Mouse (Mus musculus): ENCODE results near the gene Fzd1. TPM values are rescaled to one million over a fixed set of nuclear protein-coding genes. Genes with fewer than 3 reads are reported as not detected.

Fzd1 gene
- 27.1 and 27.5 TPM in 2 replicates for polyA plus RNA-seq (2015; fragmentation: Nextera tagmentation; extraction: Ambion mirVana)

DNA sequence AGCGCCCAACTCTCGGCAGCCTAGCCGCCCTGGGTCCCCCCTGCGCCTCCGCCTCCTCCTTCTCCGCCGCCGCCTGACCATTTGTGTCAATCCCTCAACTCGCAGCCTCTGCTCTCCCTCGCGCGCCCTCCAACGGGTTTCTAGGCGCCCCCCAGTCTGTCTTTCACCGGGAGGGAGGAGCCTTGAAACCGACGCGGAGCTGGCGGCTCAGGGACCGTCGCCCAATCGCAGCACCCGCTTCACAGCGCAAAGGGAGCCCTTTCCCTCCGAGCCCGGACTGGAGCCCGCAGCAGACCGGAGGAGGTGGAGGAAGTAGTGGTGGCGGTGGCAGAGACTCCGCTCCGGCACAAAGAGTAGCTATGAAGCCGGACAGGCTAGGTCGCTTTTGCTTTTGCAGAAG, at the start of gene Fzd1:
Gene Fzd1 (minus strand): TSS at position 134 of the 400 bp plus-strand sequence.
- ATAC-seq (ENCODE audit: low read depth): peak; percentile 95
- WGBS: 0% methylated on average over 27 of the region's 33 CpGs

GRCm38 (mm10) chr5:4805228-4805627, 47.4 kb upstream of the Fzd1 start:
- H3K9me3 ChIP-seq (ENCODE audit: control insufficient read depth, low read length): no peaks in the 10 kb centered on the region
- H3K4me1 ChIP-seq (replicated peaks; ENCODE audit: control insufficient read depth, insufficient read depth, low read length): peaks cover 3% of the 10 kb centered on the region; the same call in 1 of the 2 replicates
- H3K4me3 ChIP-seq (ENCODE audit: low read length): no peak overlapping the region
- no peak overlapping the region for H3K27ac ChIP-seq (ENCODE audit: low read length)
- H3K36me3 ChIP-seq (ENCODE audit: control insufficient read depth, insufficient read depth, low read length): no peaks in the 10 kb centered on the region
- ATAC-seq (ENCODE audit: low read depth): no peak
- H3K9ac ChIP-seq (ENCODE audit: low read length): no peak overlapping the region
- H3K4me2 ChIP-seq (ENCODE audit: low read depth, low read length): no peak overlapping the region
- no peaks in the 10 kb centered on the region for H3K27me3 ChIP-seq (ENCODE audit: control insufficient read depth, insufficient read depth, low read depth, low read length)
- WGBS: 72% methylated on average over 4 of the region's 4 CpGs

More for the DNA sequence above, at the start of gene Fzd1:
- Histone ChIP-seq H3K4me2 (ENCODE audit: low read depth, low read length) (peak within 1 kb of the TSS; percentile 71), H3K27me3 (ENCODE audit: control insufficient read depth, insufficient read depth, low read depth, low read length) (no peaks in the 10 kb centered on the region), H3K36me3 (ENCODE audit: control insufficient read depth, insufficient read depth, low read length) (no peaks in the 10 kb centered on the region), H3K27ac (ENCODE audit: low read length) (peak within 1 kb of the TSS; percentile 99), H3K9me3 (ENCODE audit: control insufficient read depth, low read length) (no peaks in the 10 kb centered on the region), H3K4me3 (ENCODE audit: low read length) (peak within 1 kb of the TSS; percentile 86), H3K9ac (ENCODE audit: low read length) (peak within 1 kb of the TSS; percentile 93), H3K4me1 (replicated peaks; ENCODE audit: control insufficient read depth, insufficient read depth, low read length) (peaks cover 9% of the 10 kb centered on the region; the same call in 1 of the 2 replicates)

- Histone ChIP-seq H3K4me3 (ENCODE audit: low read length) (no peak overlapping the region), H3K4me2 (ENCODE audit: low read depth, low read length) (no peak overlapping the region), H3K36me3 (ENCODE audit: control insufficient read depth, insufficient read depth, low read length) (no peaks in the 10 kb centered on the region), H3K27me3 (ENCODE audit: control insufficient read depth, insufficient read depth, low read depth, low read length) (no peaks in the 10 kb centered on the region), H3K9ac (ENCODE audit: low read length) (no peak overlapping the region), H3K27ac (ENCODE audit: low read length) (no peak overlapping the region), H3K4me1 (replicated peaks; ENCODE audit: control insufficient read depth, insufficient read depth, low read length) (peaks cover 3% of the 10 kb centered on the region; the same call in 1 of the 2 replicates), H3K9me3 (ENCODE audit: control insufficient read depth, low read length) (no peaks in the 10 kb centered on the region)
- 45% methylated on average over 5 of the region's 5 CpGs for WGBS
- no peak for ATAC-seq (ENCODE audit: low read depth)
Observed at GRCm38 (mm10) chr5:4803708-4804107, 45.9 kb upstream of the Fzd1 start.

DNA sequence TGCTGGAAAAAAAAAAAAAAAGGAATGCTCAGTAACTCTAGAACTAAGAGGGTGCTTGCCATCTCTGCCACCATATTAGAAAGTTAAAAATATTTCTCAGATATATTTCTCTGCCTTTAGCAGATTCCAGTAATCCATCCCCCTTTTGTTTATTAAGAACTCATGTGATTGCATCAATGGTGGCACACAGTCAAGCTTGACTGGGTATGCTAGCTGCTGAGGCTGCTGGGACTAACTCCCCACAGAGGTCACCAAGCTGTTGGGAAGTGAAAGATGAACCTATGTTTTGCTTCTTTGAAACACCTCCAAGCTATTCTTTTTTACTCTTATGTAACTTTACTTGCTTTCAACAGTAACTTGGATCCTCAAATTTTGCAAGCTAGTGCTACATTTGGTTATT, 44.1 kb upstream of the Fzd1 start:
- no peak overlapping the region for H3K9ac ChIP-seq (ENCODE audit: low read length)
- ATAC-seq (ENCODE audit: low read depth): no peak
- H3K4me3 ChIP-seq (ENCODE audit: low read length): no peak overlapping the region
- H3K27me3 ChIP-seq (ENCODE audit: control insufficient read depth, insufficient read depth, low read depth, low read length): no peaks in the 10 kb centered on the region
- H3K4me2 ChIP-seq (ENCODE audit: low read depth, low read length): no peak overlapping the region
- H3K4me1 ChIP-seq (replicated peaks; ENCODE audit: control insufficient read depth, insufficient read depth, low read length): peaks cover 3% of the 10 kb centered on the region; the same call in 1 of the 2 replicates
- no peaks in the 10 kb centered on the region for H3K9me3 ChIP-seq (ENCODE audit: control insufficient read depth, low read length)
- no peaks in the 10 kb centered on the region for H3K36me3 ChIP-seq (ENCODE audit: control insufficient read depth, insufficient read depth, low read length)
- H3K27ac ChIP-seq (ENCODE audit: low read length): no peak overlapping the region

GRCm38 (mm10) chr5:4801096-4801850, 43.4 kb upstream of the Fzd1 start:
- H3K9me3 ChIP-seq (ENCODE audit: control insufficient read depth, low read length): no peaks in the 10 kb centered on the region
- ATAC-seq (ENCODE audit: low read depth): no peak
- WGBS: 81% methylated on average over 8 of the region's 8 CpGs

DNA sequence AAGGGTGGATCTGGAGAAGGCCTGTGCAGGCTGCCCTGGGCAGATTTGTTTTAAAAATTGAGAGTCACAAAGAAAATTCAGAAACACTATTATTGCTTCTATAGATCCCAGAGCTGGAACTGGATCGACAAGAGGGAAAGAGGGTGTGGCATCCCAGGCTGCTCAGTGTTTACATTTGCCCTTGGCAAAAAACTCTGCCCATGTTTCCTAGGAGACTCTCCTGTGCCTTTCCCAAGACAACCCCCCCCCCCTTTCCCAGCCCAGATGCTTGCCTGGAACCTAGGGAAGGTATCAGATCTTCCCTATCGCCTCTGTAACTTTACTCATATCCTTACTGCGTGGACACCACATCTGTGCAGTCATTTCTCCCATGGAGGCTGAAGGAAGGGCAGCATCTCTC, 33.4 kb upstream of the Fzd1 start:
- no peaks in the 10 kb centered on the region for H3K27me3 ChIP-seq (ENCODE audit: control insufficient read depth, insufficient read depth, low read depth, low read length)
- H3K4me1 ChIP-seq (replicated peaks; ENCODE audit: control insufficient read depth, insufficient read depth, low read length): no peaks in the 10 kb centered on the region
- 57% methylated on average over 3 of the region's 3 CpGs for WGBS
- peak; percentile 34; the same call in 1 of the 2 replicates for ATAC-seq (ENCODE audit: low read depth)
- no peak overlapping the region for H3K27ac ChIP-seq (ENCODE audit: low read length)
- no peak overlapping the region for H3K9ac ChIP-seq (ENCODE audit: low read length)
- H3K4me2 ChIP-seq (ENCODE audit: low read depth, low read length): no peak overlapping the region
- H3K9me3 ChIP-seq (ENCODE audit: control insufficient read depth, low read length): no peaks in the 10 kb centered on the region
- no peaks in the 10 kb centered on the region for H3K36me3 ChIP-seq (ENCODE audit: control insufficient read depth, insufficient read depth, low read length)
- no peak overlapping the region for H3K4me3 ChIP-seq (ENCODE audit: low read length)

More at GRCm38 (mm10) chr5:4801096-4801850, 43.4 kb upstream of the Fzd1 start:
- no peak overlapping the region for H3K4me2 ChIP-seq (ENCODE audit: low read depth, low read length)
- peaks cover 3% of the 10 kb centered on the region; the same call in 1 of the 2 replicates for H3K4me1 ChIP-seq (replicated peaks; ENCODE audit: control insufficient read depth, insufficient read depth, low read length)
- H3K36me3 ChIP-seq (ENCODE audit: control insufficient read depth, insufficient read depth, low read length): no peaks in the 10 kb centered on the region
- H3K27me3 ChIP-seq (ENCODE audit: control insufficient read depth, insufficient read depth, low read depth, low read length): no peaks in the 10 kb centered on the region
- no peak overlapping the region for H3K4me3 ChIP-seq (ENCODE audit: low read length)
- no peak overlapping the region for H3K27ac ChIP-seq (ENCODE audit: low read length)
- H3K9ac ChIP-seq (ENCODE audit: low read length): no peak overlapping the region

DNA sequence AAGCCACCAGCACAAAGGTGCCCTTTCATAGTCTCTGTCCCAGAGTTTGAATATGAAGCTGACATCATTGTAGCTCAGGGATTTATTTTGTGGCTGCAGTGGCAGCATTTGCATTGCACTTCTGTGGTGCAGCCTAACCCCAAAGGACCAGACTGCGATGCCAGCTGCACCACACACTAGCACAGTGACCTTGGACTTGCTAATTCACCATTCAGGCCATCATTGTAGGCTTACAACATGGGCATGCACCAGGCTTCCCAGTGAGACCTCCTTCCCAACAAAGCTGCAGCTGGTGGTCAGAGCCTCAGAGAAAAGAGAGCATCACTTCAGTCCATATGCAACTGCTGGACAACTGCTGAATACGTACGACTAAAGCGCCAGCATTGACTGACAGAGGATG, 32.4 kb upstream of the Fzd1 start:
- H3K36me3 ChIP-seq (ENCODE audit: control insufficient read depth, insufficient read depth, low read length): no peaks in the 10 kb centered on the region
- no peaks in the 10 kb centered on the region for H3K4me1 ChIP-seq (replicated peaks; ENCODE audit: control insufficient read depth, insufficient read depth, low read length)
- H3K4me3 ChIP-seq (ENCODE audit: low read length): no peak overlapping the region
- H3K9ac ChIP-seq (ENCODE audit: low read length): no peak overlapping the region
- H3K9me3 ChIP-seq (ENCODE audit: control insufficient read depth, low read length): no peaks in the 10 kb centered on the region
- 96% methylated on average over 4 of the region's 4 CpGs for WGBS
- ATAC-seq (ENCODE audit: low read depth): no peak
- no peaks in the 10 kb centered on the region for H3K27me3 ChIP-seq (ENCODE audit: control insufficient read depth, insufficient read depth, low read depth, low read length)
- H3K27ac ChIP-seq (ENCODE audit: low read length): no peak overlapping the region
- H3K4me2 ChIP-seq (ENCODE audit: low read depth, low read length): no peak overlapping the region

DNA sequence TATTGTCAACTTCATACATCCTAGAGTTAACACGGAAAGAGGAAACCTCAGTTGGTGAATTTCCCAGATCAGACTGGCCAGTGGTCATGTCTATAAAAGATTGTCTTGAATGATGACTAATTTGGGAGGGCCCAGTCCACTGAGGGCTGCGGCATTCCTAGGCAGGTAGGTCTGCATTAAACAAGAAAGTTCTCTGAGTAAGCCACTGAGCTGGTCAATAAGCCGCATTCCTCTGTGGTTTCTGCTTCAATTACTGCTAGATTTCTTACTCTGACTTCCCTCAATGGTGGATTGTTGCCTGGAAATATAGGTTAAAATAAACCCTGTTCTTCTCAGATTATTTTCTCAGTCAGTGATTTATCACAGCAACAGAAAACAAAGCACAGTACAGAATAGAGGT, 30.6 kb upstream of the Fzd1 start:
- 81% methylated on average over 3 of the region's 3 CpGs for WGBS
- Histone ChIP-seq H3K4me3 (ENCODE audit: low read length) (no peak overlapping the region), H3K9me3 (ENCODE audit: control insufficient read depth, low read length) (no peaks in the 10 kb centered on the region), H3K36me3 (ENCODE audit: control insufficient read depth, insufficient read depth, low read length) (no peaks in the 10 kb centered on the region), H3K4me2 (ENCODE audit: low read depth, low read length) (no peak overlapping the region), H3K4me1 (replicated peaks; ENCODE audit: control insufficient read depth, insufficient read depth, low read length) (no peaks in the 10 kb centered on the region), H3K9ac (ENCODE audit: low read length) (no peak overlapping the region), H3K27me3 (ENCODE audit: control insufficient read depth, insufficient read depth, low read depth, low read length) (no peaks in the 10 kb centered on the region), H3K27ac (ENCODE audit: low read length) (no peak overlapping the region)
- ATAC-seq (ENCODE audit: low read depth): no peak

GRCm38 (mm10) chr5:4786816-4787215, 29.0 kb upstream of the Fzd1 start:
- Histone ChIP-seq H3K4me2 (ENCODE audit: low read depth, low read length) (no peak overlapping the region), H3K4me1 (replicated peaks; ENCODE audit: control insufficient read depth, insufficient read depth, low read length) (no peaks in the 10 kb centered on the region), H3K9ac (ENCODE audit: low read length) (no peak overlapping the region), H3K9me3 (ENCODE audit: control insufficient read depth, low read length) (no peaks in the 10 kb centered on the region), H3K36me3 (ENCODE audit: control insufficient read depth, insufficient read depth, low read length) (no peaks in the 10 kb centered on the region), H3K27me3 (ENCODE audit: control insufficient read depth, insufficient read depth, low read depth, low read length) (no peaks in the 10 kb centered on the region), H3K4me3 (ENCODE audit: low read length) (no peak overlapping the region), H3K27ac (ENCODE audit: low read length) (no peak overlapping the region)
- no peak for ATAC-seq (ENCODE audit: low read depth)
- 54% methylated on average over 3 of the region's 3 CpGs for WGBS

All from lung, embryonic 16.5 days (tissue).